Mouse (Mus musculus) brain, embryonic 18.5 days (tissue): ENCODE data around the gene Fam161a.

Source experiments
- DNase-seq: peaks from one replicate; pipeline ENCODE4 v3.0.0-alpha.2; 2012; ENCODE audit warnings: low read depth, low spot score

Fam161a gene

DNA sequence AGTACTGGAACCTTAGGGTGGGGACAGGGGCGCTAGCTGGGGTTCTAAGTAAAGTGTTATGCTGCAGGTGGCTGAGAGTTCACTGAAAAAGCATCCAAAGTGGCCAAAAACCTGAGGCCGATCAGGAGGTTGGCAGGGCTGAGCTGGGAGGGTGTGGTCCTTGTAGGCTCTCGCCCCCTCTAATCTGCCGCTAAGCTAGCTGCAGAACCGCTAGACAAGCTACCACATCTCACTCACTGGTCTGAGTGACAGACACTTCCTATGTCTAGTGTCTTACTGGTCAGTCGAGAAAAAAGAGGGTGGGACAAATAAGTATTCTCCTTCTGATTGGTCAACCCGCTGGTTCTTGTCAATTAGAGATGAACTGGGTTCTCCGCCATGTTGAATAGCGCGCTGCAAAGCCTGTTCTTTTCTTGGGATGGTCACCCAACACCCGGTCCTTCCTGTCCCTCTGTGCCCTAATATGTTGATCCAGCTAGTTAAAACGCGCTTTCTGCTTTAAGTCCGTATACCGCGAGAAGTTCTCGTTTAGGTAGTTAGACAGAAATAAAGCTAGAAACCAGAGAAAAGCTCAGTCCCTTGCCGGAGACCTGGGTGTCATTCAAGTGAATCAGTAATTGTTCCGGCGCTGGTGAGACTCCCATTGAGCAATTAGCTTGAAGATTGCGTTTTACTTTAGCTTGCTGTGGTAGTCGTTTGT is at the start of gene Fam161a:
Fam161a (plus strand) TSS at position 51 of the 700 bp plus-strand sequence.
- peak; percentile 90 for DNase-seq

GRCm38 (mm10) chr11:22957791-22958374 is 49.4 kb upstream of the Fam161a start:
- no peak for DNase-seq

DNA sequence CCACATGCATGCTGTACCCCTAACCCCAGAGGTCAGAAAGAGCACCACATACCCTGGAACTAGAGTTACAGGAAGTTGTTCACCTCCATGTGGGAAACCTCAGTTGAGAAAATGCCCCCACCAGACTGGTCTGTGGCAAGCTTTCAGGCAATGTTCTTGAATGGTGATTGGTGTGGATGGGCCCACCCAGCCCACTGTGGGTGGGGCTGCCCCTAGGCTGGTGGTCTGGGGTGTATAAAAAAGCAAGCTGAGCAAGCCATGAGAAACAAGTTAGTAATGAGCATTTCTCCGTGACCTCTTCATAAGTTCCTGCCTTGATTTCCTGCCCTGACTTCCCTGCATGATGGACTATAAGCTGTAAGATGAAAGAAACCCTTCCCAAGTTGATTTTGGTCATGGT is 45.2 kb upstream of the Fam161a start:
- DNase-seq, result no peak

DNA sequence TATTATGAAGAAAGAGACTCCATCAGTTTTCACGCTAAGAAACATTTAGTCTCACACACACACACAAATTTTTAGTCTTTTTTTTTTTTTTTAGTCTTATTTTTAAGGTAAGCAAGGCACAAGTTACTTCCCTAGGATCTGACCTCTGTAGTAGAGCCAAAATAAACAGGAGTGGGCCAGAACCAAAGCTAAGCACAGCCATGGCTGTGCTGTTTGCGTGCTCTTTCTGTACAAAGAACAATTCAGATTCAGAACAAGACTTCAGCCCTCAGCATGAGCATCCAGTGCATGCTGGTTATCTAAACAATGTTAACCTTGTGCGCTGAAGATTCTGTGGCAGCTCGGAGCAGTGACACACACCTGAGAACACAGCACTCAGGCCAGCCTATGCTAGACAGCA is 42.9 kb upstream of the Fam161a start:
- DNase-seq, result no peak

DNA sequence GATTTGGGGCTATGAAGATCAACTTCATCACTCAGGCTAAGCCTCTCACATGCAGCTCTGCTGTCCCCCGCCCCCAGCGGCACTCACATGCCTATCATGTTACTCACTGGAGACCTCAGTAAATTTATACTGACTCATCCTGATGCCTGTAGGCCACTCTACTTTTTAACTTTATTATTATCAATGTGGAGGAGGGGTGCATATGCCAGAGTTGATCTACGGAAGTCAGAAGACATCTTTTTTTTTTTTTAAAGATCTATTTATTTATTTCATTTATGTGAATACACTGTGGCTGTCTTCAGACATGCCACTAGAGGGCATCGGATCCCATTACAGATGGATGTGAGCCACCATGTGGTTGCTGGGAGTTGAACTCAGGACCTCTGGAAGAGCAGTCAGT is 41.8 kb upstream of the Fam161a start:
- no peak for DNase-seq

- no peak for DNase-seq
These were observed 37.8 kb upstream of the Fam161a start for GRCm38 (mm10) chr11:22969486-22969885.

- no peak for DNase-seq
These were observed 36.8 kb upstream of the Fam161a start for GRCm38 (mm10) chr11:22970546-22970945.

DNA sequence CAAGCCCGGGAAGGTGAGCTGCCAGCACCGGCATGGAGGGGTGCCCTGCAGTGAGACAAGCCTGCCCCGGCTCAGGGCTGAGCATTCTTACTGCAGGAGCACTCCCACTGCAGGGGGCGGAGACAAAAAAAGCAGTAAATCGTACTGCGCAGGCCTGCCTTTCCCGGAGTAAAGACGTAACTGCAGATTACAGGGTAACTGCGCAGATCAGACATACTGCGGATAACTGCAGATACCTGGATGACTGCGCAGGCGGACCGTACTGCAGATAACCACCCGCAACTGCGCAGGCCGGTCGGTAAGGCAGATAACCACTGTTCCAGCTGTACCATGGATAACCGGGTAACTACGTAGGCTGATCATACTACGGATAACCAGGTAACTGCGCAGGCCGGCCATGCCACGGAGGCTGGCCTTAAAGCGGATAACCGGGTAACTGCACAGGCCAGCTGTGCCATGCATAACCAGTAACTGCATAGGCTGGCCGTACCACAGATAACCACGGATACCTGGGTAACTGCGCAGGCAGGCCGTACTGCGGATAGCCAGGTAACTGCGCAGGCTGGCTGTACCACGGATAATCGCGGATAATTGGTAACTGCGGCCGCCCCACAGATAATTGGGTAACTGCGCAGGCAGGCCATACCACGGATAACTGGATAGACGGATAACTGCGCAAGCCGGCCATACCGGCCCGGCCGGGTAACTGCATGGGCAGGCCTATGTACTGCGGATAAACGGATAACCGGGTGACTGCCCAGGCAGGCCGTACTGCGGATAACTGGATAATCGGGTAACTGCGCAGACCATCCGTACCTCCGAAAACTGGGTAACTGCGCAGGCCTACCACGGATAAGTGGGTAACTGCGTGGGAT is 35.3 kb upstream of the Fam161a start, which contains the start of gene Zrsr1:
Zrsr1 (plus strand) TSS at position 171 of the 875 bp plus-strand sequence.
- DNase-seq, result peak; percentile 60

DNA sequence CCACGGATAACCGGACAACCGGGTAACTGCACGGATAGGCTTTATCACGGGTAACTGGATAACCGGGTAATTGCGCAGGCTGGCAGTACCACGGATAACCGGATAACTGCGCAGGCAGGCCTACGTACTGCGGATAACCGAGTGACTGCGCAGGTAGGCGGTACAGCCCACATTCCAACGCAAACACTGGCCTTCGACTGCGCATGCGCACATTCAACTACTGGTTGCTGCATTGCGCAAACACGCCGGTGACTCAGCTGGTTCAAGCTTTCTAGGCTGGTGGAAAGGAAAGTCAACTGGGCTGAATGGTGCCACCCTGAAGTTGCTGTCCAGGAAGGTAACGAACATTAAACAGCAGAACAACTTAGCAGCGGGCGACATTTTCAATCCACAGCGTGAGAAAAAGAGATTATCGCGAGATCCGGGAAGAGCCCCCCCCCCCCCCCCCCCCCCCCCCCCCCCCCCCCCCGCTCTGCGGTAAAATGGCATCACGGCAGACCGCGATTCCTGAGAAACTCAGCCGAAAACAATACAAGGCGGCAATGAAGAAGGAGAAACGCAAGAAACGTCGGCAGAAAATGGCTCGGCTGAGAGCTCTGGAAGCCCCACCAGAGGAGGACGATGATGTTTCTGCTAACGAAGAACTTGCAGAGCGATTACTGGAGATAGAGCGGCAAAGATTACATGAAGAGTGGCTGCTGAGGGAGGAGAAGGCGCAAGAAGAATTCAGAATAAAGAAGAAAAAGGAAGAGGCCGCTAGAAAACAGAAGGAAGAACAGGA is 34.4 kb upstream of the Fam161a start:
- DNase-seq, result peak; percentile 66

DNA sequence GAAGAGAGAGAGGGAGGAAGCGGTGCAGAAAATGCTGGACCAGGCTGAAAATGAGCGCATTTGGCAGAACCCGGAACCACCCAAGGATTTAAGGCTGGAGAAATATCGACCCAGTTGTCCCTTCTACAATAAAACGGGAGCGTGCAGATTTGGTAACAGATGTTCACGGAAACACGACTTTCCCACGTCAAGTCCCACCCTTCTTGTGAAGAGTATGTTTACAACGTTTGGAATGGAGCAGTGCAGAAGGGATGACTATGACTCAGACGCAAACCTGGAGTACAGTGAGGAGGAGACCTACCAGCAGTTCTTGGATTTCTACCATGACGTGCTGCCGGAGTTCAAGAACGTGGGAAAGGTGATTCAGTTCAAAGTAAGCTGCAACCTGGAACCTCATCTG is 33.7 kb upstream of the Fam161a start:
- no peak for DNase-seq

DNA sequence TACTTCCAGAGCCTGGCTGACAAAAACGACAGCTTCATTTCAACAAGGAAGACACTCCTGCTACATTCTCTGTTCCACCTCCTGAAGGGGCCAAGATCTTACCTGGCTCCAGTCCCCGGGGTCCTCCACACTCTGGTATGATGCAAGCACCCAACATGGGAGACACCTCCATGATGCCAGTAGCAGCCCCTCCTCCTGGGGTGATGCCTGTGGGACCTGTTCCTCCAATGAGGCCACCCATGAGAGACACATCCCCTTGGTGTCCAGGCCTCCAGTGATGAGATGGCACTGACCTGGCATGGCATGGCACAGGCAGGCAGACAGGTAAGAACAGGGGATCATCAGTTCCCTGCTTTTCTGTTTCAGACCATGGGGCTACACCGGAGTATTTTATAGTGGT is 29.1 kb upstream of the Fam161a start:
- DNase-seq, result no peak

- no peak for DNase-seq
These were observed 28.6 kb upstream of the Fam161a start for GRCm38 (mm10) chr11:22978711-22979110.

DNA sequence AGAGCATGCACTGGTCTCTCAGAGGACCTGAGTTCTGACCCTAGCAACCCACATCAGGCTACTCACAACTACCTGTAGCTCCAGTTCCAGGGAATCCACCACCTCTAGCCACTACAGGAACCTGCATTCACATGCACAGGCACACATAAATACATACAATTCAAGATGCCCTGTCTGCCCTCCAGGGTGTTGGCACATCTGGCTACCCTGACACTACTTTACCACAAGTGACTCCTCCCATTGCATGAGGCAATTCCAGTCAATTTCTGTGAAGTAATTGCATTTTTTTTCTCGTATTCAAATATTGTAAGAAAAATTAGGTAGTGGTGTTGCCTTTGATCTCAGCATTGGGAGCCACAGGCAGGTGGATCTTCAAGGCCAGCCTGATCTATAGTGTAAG is 28.1 kb upstream of the Fam161a start:
- DNase-seq, result no peak

DNA sequence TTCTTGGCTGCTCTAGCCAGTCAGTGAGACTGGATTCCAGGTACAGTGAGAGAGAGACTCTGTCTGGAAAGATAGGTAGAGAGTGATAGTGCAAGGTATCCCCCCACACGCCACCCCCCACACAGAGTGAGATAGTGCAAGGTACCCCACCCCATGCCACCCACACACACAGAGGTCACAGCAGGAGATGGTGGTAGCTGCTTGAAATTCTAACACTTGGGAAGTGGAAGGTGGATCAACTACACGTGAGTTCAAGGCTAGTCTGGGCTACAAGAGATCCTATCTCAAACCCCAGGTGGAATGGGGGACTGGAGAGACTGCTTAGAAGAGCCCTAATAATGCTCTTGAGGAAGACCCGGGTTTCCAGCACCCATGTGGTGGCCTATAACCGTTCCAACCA is 26.3 kb upstream of the Fam161a start:
- no peak for DNase-seq

- DNase-seq, result no peak
These were observed 25.8 kb upstream of the Fam161a start for GRCm38 (mm10) chr11:22981543-22981950.

GRCm38 (mm10) chr11:22981984-22982757 is 25.2 kb upstream of the Fam161a start, which contains the start of the genes Gm28048 and Commd1:
TSS of gene Gm28048 (minus strand) at chr11:22982090.
TSS of gene Commd1 (minus strand) at chr11:22982382.
- peak; percentile 83 for DNase-seq

DNA sequence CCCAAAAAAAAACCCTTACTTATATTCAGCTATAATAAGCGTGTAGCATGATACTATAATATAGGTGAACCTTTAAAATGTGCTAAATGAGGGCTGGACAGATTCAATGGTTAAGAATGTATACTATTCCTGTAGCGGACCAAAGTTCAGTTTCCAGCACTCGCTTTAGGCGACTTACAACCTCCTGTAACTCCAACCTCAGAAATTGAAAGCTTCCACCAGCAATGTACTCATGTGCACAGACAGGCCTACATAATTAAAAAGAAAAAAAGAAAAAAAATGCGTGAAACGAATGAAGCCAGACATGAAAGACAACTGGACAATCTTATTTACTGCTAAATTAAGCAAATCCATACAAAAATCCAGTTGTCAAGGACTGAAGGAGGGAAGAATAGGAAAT is 24.5 kb upstream of the Fam161a start:
- DNase-seq, result no peak

GRCm38 (mm10) chr11:22985510-22985909 is 21.8 kb upstream of the Fam161a start:
- DNase-seq, result no peak

- DNase-seq, result no peak
These were observed 20.0 kb upstream of the Fam161a start for GRCm38 (mm10) chr11:22987357-22987756.

DNA sequence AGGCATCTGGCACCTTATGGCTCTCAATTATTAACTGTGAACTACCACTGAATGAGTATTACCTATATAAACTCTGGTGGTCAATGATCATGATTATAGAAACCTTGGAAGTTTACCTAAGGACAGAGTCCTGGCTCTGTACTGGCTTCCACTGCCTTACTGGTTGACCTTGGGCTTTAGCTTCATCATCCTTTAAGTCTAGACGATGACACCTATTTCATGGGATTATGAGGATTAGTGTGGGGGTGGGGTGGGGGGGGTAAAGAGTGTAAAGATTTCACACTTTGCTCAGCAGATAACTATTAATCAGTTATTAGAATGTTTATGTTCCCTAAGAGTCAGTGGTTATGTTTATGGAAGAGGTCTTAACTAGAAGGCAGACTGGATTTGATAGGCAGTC is 17.5 kb upstream of the Fam161a start:
- no peak for DNase-seq
